Mouse (Mus musculus) heart, embryonic 15.5 days (tissue): Measurements from ENCODE around the gene Spcs2. TPM values are rescaled to one million over a fixed set of nuclear protein-coding genes. Genes with fewer than 3 reads are reported as not detected.

ENCODE experiments used
- ATAC-seq: fragments of 200-750 bp; cut with Nextera tagmentation; replicated peaks from 2 replicates; pipeline ENCODE4 v1.8.0; 2017; ENCODE audit warnings: low read depth, moderate TSS enrichment; ENCODE audit not compliant: insufficient number of reproducible peaks, insufficient read depth, low FRiP score
- H3K27ac ChIP-seq: fragments of 300-500 bp; sonication (generic); 2 replicates; pipeline ENCODE4 v1.5.1; 2015; ENCODE audit warnings: mild to moderate bottlenecking, inconsistent platforms
- H3K27me3 ChIP-seq: fragments of 300-500 bp; sonication (generic); 2 replicates; pipeline ENCODE4 v1.6.1; 2015; ENCODE audit warnings: inconsistent platforms
- H3K36me3 ChIP-seq: fragments of 300-500 bp; sonication (generic); 2 replicates; pipeline ENCODE4 v1.6.1; 2015; ENCODE audit warnings: mild to moderate bottlenecking, inconsistent platforms
- H3K4me1 ChIP-seq: fragments of 300-500 bp; sonication (generic); replicated peaks from 2 replicates; pipeline ENCODE4 v1.6.1; 2015; ENCODE audit warnings: inconsistent platforms
- H3K4me2 ChIP-seq: fragments of 300-500 bp; sonication (generic); 2 replicates; pipeline ENCODE4 v1.6.1; 2015; ENCODE audit warnings: inconsistent platforms, mild to moderate bottlenecking, moderate library complexity
- H3K4me3 ChIP-seq: fragments of 300-500 bp; sonication (generic); 2 replicates; pipeline ENCODE4 v1.5.1; 2015; ENCODE audit warnings: mild to moderate bottlenecking, inconsistent platforms
- H3K9ac ChIP-seq: fragments of 300-500 bp; sonication (generic); 2 replicates; pipeline ENCODE4 v1.6.1; 2015; ENCODE audit warnings: mild to moderate bottlenecking, inconsistent platforms
- H3K9me3 ChIP-seq: fragments of 300-500 bp; sonication (generic); replicated peaks from 2 replicates; pipeline ENCODE4 v1.6.1; 2016; ENCODE audit warnings: inconsistent platforms
- WGBS: fragments of 180-500 bp; shearing (Covaris S2); methylation state at CpG from one replicate; pipeline ENCODE4 v1.1.7; 2015; ENCODE audit warnings: mixed read lengths; 5-methylcytosine and 5-hydroxymethylcytosine counted together
- polyA plus RNA-seq: library from polyadenylated mRNA; unstranded; fragments of >200 nt; fragmentation: Nextera tagmentation; extraction: Ambion mirVana; gene quantifications from 2 replicates; pipeline ENCODE4 v1.2.1, GENCODE M21; 2015

Gene Spcs2
- polyA plus RNA-seq = 188 and 201 TPM in 2 replicates

DNA sequence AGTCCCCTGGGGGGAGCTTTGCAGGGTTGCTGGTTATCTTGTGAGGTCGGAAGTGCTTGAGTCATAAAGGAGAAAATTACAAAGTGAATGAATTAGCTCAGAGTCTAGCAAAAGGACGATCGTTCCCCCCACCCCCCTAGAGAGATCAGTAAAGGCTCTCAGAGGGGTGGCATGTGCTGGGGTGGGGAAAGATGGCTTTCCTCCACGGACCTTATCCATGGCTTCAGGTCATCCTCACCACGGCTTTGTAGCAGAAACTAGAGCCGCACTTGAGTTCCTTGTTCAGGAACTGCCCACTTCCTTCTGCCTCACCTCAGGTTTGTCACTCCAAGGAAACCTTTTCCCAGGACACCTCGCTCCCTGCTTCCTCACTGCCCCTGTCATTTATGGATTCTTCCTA is at the start of gene Spcs2:
TSS of gene Spcs2 (minus strand) at position 101 of the 400 bp plus-strand sequence.
- H3K27ac ChIP-seq = no peak within 1 kb of the TSS
- H3K4me3 ChIP-seq = no peak within 1 kb of the TSS
- no peak for ATAC-seq
- 42% methylated on average over 7 of the region's 7 CpGs for WGBS
- H3K9ac ChIP-seq = no peak within 1 kb of the TSS
- H3K9me3 ChIP-seq = no peaks in the 10 kb centered on the region
- peaks cover 19% of the 10 kb centered on the region for H3K4me1 ChIP-seq
- no peaks in the 10 kb centered on the region for H3K36me3 ChIP-seq
- H3K4me2 ChIP-seq = no peak within 1 kb of the TSS
- no peaks in the 10 kb centered on the region for H3K27me3 ChIP-seq

DNA sequence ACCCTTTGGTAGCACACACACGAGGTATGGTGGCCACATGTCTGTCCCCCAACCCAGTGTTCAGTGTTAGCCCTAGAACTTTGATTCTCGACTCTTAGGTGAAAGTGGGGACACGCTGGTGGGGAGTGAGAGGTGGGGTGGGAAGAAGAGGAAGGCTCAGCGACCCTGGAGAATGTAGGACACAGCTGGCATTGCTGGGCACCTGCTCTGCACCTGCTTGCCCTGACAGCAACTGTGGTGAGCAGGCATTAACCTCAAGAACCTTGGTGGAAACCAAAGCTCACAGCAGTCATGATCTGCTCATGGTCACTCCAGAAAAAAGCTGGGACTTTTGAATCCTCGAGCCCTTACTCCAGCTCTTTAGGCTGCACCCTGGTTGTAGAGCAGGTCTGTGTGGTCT is 47.8 kb upstream of the Spcs2 start:
- Histone ChIP-seq H3K9ac (no peak overlapping the region), H3K4me1 (0 out of 2 replicates have a peak, but pooled peaks cover 2% of the 10 kb centered on the region), H3K9me3 (no peaks in the 10 kb centered on the region), H3K36me3 (no peaks in the 10 kb centered on the region), H3K4me2 (no peak overlapping the region), H3K4me3 (no peak overlapping the region), H3K27ac (no peak overlapping the region), H3K27me3 (peaks cover 14% of the 10 kb centered on the region)
- 75% methylated on average over 5 of the region's 5 CpGs for WGBS
- ATAC-seq = no peak

DNA sequence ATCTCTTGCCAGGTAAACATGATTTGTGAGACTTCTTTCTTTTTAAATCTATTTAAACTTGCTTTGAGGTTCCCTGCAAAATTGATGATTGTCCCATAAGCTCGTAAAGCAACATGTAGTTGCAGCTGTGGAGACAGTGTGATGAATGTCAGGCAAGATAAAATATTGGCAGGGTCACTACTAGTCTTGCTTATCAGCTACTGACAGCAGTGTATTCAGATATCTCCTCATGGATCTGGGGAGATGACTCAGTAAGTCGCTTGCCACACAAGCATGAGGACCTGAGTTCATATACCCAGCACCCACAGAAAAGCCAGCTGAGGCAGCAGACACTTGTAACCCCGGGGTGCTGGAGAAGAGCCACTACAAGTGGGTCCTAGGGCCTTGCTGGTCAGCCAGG is 44.2 kb upstream of the Spcs2 start:
- no peak overlapping the region for H3K4me2 ChIP-seq
- H3K9ac ChIP-seq = no peak overlapping the region
- no peaks in the 10 kb centered on the region for H3K9me3 ChIP-seq
- WGBS = 42% methylated on average over 3 of the region's 3 CpGs
- ATAC-seq = no peak
- no peak overlapping the region for H3K4me3 ChIP-seq
- H3K4me1 ChIP-seq = peaks cover 6% of the 10 kb centered on the region; the same call in 1 of the 2 replicates
- no peak overlapping the region for H3K27ac ChIP-seq
- no peaks in the 10 kb centered on the region for H3K27me3 ChIP-seq
- no peaks in the 10 kb centered on the region for H3K36me3 ChIP-seq

DNA sequence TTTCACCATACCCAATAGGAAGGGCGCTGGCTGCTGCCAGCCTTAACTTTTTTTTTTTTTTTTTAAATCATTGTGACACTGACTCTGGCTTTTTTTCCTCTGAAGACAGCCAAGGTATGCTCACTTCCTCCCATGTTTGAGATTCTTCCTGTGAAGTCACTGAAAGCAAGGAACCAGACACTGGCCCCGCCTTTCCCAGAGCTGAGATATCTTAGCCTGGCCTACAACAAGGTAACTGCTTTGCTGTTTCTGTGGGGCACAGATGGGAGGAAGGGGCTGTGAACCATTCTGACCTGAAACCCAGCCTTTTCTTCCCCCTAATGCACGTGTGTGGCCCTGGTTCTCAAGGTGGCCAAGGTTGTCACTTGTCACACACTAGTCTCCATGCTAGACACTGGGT is 43.1 kb upstream of the Spcs2 start:
- ATAC-seq = no peak

DNA sequence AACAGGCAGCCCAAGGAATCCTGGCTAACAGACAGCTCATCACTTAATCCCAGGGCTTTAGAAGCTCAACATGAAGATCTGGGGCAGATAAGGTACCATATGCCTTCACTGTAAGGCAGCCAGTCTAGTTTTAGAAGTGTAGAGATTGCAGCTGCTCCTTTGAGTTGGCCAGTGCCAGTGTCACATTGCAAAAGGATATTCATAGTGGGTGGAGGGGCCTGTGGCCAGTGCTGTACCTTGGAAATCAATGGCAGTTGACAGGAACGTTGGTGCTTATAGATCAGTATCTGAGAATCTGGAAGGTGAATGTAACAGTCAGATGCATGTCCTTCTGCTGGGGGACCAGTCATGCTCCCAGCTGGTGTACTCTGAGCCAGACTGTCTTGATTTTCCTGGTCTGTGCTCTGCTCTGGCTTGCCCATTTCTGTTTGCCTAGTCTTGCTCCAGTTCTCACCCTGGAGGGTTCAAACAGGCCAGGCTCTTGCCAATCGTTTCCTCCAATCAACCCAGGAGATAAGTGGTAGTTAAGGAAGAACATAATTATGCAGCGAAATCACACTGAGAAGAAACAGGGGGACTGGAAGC is 41.3 kb upstream of the Spcs2 start:
- 34% methylated on average over 3 of the region's 3 CpGs for WGBS

More for the DNA sequence above, 43.1 kb upstream of the Spcs2 start:
- Histone ChIP-seq H3K27me3 (no peaks in the 10 kb centered on the region), H3K36me3 (no peaks in the 10 kb centered on the region), H3K9me3 (no peaks in the 10 kb centered on the region), H3K9ac (no peak overlapping the region), H3K27ac (no peak overlapping the region), H3K4me1 (peaks cover 6% of the 10 kb centered on the region; the same call in 1 of the 2 replicates), H3K4me3 (no peak overlapping the region), H3K4me2 (no peak overlapping the region)
- WGBS = 88% methylated on average over 3 of the region's 3 CpGs

DNA sequence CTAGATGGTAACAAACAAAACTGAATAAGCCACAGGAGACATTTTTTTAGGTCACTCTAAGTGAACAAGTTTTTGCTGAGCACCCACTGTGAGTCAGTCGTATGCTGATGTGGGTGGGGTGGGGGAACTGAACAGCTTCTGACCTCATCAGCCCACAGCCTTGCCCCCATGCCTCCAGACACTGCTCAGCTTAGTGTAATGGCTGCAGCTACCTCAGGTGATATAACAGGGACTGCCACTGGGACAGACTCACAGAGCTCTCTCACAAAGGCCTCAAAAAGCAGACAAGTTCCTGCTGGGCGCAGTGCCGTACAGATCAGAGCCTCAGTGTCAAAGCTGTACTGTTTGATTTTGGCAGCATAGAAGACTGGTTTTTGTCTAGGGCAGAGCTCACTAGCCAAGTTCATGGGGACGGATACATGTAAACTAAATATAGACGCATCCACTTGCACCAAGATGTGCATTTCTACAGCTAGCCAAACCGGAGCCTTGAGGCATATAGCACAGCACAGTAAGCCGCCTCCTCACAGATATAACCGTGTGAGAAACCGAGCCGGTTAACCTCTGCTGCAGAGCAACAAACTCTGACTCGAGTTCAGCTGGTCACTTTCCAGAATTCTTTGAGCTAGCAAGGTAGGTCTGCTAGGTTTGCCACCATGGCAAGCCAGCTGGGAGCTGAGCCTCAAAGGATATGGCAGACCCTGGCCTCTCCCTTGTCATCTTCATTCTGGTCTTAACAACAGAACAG is 39.8 kb upstream of the Spcs2 start:
- WGBS = 52% methylated on average over 11 of the region's 11 CpGs
- H3K4me2 ChIP-seq = no peak overlapping the region
- no peaks in the 10 kb centered on the region for H3K9me3 ChIP-seq
- no peak overlapping the region for H3K9ac ChIP-seq
- H3K4me3 ChIP-seq = no peak overlapping the region
- peaks cover 6% of the 10 kb centered on the region; the same call in 1 of the 2 replicates for H3K4me1 ChIP-seq
- ATAC-seq = no peak; the same call in 1 of the 2 replicates
- no peaks in the 10 kb centered on the region for H3K36me3 ChIP-seq
- no peaks in the 10 kb centered on the region for H3K27me3 ChIP-seq
- H3K27ac ChIP-seq = no peak overlapping the region; the same call in 1 of the 2 replicates

More for the DNA sequence above, 41.3 kb upstream of the Spcs2 start:
- Histone ChIP-seq H3K36me3 (no peaks in the 10 kb centered on the region), H3K4me3 (no peak overlapping the region), H3K4me2 (no peak overlapping the region), H3K27me3 (no peaks in the 10 kb centered on the region), H3K27ac (no peak overlapping the region), H3K9me3 (no peaks in the 10 kb centered on the region), H3K9ac (no peak overlapping the region), H3K4me1 (peaks cover 6% of the 10 kb centered on the region; the same call in 1 of the 2 replicates)
- ATAC-seq = no peak

DNA sequence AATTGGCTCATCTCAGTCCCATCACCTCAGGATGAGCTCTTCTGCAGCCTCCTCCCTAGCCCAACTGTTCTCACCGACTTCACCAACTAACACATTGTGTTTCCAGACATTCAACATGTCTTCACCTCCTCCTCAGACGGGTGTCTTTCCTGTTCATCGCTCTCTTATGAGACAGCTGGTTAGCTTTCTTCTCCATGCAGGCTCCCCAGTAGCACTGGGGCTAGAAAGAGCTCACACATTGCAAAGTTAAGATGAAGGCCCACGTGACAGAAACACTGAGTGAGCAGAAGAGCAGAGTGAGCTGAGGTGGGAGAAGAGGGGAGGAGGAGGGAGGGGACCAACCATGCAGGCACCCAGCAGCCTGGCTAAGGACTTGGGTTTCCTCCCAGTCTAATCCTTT is 38.9 kb upstream of the Spcs2 start:
- H3K9me3 ChIP-seq = no peaks in the 10 kb centered on the region

DNA sequence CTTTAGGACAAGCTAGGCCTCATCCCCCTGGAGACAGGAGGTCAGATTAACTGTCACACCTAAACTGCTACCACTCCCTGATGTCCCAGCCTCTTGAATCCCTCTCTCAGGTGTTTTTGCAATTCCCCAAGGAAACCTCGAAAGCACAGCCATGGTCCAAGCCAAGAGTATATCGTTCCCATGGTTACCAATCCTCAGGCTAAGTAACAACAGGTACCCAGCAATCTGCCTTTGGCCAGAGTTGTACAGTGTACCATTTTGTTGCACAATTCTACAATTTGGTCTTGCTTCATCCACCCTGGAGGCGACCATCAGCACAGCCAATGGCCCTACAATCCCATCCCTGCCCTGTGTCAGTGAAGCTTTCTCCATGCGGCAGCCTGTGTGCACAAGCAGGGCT is 33.6 kb upstream of the Spcs2 start:
- H3K27ac ChIP-seq = no peak overlapping the region
- no peaks in the 10 kb centered on the region for H3K27me3 ChIP-seq
- no peak overlapping the region for H3K4me2 ChIP-seq
- no peaks in the 10 kb centered on the region for H3K9me3 ChIP-seq
- H3K9ac ChIP-seq = no peak overlapping the region
- ATAC-seq = no peak
- 78% methylated on average over 4 of the region's 4 CpGs for WGBS
- no peak overlapping the region for H3K4me3 ChIP-seq
- H3K4me1 ChIP-seq = no peaks in the 10 kb centered on the region
- H3K36me3 ChIP-seq = no peaks in the 10 kb centered on the region

More for the DNA sequence above, 38.9 kb upstream of the Spcs2 start:
- Histone ChIP-seq H3K4me1 (peaks cover 6% of the 10 kb centered on the region; the same call in 1 of the 2 replicates), H3K27ac (no peak overlapping the region), H3K4me3 (no peak overlapping the region), H3K4me2 (no peak overlapping the region), H3K27me3 (no peaks in the 10 kb centered on the region), H3K36me3 (no peaks in the 10 kb centered on the region), H3K9ac (no peak overlapping the region)
- WGBS = 57% methylated on average over 4 of the region's 4 CpGs
- no peak for ATAC-seq

DNA sequence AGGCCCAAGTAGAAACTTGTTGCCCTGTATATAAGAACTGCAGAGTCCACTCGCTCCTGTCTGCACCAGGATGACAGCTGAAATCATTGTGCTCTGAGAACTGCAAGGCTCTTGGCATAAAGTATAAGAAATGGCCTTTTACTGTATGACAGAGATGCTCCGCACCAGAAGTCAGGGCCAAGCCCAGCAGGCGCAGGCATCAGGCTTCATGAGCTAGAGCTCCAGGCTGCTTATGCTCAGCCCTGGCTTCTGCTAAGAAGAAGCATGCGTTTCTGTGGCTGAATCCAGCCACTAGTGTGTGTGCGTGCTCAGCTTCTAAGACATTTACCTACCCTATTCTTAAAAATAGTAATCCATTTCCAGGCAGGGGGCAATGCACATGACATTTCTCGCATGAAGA is 31.2 kb upstream of the Spcs2 start:
- WGBS = 76% methylated on average over 6 of the region's 6 CpGs
- no peaks in the 10 kb centered on the region for H3K9me3 ChIP-seq
- no peak overlapping the region for H3K9ac ChIP-seq
- H3K36me3 ChIP-seq = no peaks in the 10 kb centered on the region
- H3K27me3 ChIP-seq = no peaks in the 10 kb centered on the region
- H3K27ac ChIP-seq = no peak overlapping the region
- H3K4me1 ChIP-seq = 0 out of 2 replicates have a peak, but pooled peaks cover under 1% of the 10 kb centered on the region
- no peak for ATAC-seq
- H3K4me3 ChIP-seq = no peak overlapping the region
- H3K4me2 ChIP-seq = no peak overlapping the region

DNA sequence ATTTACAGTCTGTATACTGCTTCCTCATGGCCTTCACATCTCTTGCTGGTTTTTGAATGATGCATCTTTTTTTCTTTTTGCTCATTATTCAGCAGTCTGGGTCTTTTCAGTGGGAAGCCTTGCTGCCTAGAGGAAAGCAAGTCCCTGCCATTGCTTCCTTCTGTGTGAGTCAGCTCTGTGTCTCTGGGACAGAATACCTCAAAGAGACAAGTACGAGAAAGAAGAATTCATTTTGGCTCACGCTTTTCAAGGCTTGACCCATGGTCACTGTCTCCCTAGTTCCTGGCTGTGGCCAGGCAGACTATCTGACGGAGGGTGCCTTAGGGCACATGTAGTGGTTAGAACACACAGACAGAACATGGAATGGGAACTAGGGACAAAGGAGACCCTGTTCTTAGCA is 30.7 kb upstream of the Spcs2 start:
- Histone ChIP-seq H3K36me3 (no peaks in the 10 kb centered on the region), H3K27me3 (no peaks in the 10 kb centered on the region), H3K4me1 (0 out of 2 replicates have a peak, but pooled peaks cover 2% of the 10 kb centered on the region), H3K4me3 (no peak overlapping the region), H3K4me2 (no peak overlapping the region), H3K27ac (no peak overlapping the region), H3K9ac (no peak overlapping the region), H3K9me3 (no peaks in the 10 kb centered on the region)
- 82% methylated on average over 3 of the region's 3 CpGs for WGBS
- no peak for ATAC-seq

DNA sequence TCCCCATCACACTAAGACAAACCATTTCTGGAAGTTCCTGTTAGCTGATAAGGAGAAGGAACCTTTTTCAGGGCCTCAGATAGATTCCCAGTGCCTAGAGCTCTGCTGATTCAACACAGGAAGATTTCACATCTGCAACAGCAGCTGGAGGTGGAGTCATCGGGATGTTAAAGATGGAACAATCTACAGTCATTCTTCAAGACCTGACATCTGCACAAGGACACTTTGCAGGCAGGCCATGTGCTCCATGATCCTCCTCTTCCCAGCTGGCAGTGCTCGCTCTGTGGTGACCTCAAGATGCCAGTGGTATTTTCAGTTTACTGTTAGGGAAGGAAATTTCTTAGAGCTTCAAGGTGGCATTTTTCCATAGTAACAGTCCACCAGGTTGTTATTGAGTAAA is 29.1 kb upstream of the Spcs2 start:
- no peak overlapping the region for H3K4me3 ChIP-seq
- no peak for ATAC-seq
- H3K36me3 ChIP-seq = no peaks in the 10 kb centered on the region
- H3K27ac ChIP-seq = no peak overlapping the region
- 0 out of 2 replicates have a peak, but pooled peaks cover 2% of the 10 kb centered on the region for H3K4me1 ChIP-seq
- H3K4me2 ChIP-seq = no peak overlapping the region
- no peak overlapping the region for H3K9ac ChIP-seq
- no peaks in the 10 kb centered on the region for H3K27me3 ChIP-seq
- 80% methylated on average over 2 of the region's 2 CpGs for WGBS
- no peaks in the 10 kb centered on the region for H3K9me3 ChIP-seq
